Mouse (Mus musculus) common myeloid progenitor, adult 5-6 weeks (primary cell): ENCODE results near the gene Gcn1l1. TPM values are rescaled to one million over a fixed set of nuclear protein-coding genes. Genes with fewer than 3 reads are reported as not detected.

Source experiments
- ATAC-seq: replicated peaks from 2 replicates; pipeline ENCODE4 v1.8.0; 2016; ENCODE audit warnings: low read depth, mild to moderate bottlenecking, moderate TSS enrichment, inconsistent platforms; ENCODE audit not compliant: poor library complexity, severe bottlenecking
- total RNA-seq: library from RNA; stranded (forward); fragments of 200-1000, 187-1606 nt; gene quantifications from 2 replicates; pipeline ENCODE4 v1.2.3, GENCODE M21; 2017

The Gcn1l1 gene
- total RNA-seq, 1 experiment from 2014 or later, result 41.8 TPM

DNA sequence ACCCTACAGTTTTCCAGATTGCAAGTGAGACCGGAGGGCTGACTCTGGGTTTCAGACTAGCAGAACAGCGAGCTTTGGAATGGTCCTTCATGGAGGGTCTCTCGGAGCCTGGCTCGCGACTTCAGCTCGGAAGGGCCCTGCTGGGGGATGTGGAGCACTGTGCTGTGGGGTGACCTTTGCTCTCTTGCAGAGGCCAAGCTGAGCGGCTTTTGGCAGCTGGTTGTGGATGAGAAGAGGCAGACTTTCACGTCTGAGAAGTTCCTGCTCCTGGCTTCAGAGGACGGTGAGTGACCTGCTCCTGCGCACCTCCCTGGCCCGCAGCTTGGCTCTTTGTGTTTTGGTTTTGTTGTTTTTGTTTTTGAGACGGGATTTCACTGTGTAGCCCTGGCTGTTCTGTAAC lies 20.6 kb downstream of the Gcn1l1 start:
- no peak for ATAC-seq

GRCm38 (mm10) chr5:115586166-115586565 lies 21.1 kb downstream of the Gcn1l1 start:
- ATAC-seq, result no peak

GRCm38 (mm10) chr5:115586780-115587179 lies 21.7 kb downstream of the Gcn1l1 start:
- no peak for ATAC-seq

DNA sequence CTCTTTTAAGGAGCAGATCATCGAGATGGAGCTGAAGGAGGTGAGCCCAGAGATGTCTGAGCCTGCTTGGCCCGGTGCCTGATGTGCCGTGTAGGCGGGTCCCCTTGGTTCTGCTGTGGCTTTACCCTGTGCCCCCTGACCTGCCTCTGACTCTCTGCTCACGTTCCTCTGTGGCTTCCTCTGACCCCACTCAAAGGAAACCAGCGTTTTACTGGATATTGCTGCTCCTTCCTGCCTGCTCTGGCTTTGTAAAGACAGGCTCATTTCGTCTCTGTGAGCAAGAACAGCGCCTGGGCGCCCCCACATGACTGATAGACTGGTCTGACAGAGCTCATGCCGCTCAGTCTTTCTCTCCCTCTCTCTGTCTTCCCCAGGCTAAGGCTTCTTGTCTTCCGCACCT lies 26.0 kb downstream of the Gcn1l1 start:
- ATAC-seq, result peak; percentile 65

DNA sequence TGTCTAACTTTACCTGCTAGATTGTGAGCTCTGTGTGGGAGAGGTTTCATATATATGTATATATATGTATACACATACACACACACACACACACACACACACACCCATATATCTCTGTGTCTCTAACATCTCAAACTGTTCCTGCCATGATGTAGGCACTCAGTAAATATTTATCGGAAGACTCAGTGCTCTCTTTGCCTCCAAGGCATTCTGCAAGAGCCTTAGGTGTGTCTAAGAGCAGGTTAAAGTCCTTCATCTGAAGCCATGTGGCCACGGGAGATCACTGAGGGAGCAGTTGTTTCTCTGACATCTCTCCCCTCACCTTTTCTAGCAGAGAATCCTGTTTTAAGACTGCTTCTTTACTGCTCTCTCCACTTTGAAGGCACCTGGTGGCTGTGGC lies 26.5 kb downstream of the Gcn1l1 start:
- no peak for ATAC-seq

DNA sequence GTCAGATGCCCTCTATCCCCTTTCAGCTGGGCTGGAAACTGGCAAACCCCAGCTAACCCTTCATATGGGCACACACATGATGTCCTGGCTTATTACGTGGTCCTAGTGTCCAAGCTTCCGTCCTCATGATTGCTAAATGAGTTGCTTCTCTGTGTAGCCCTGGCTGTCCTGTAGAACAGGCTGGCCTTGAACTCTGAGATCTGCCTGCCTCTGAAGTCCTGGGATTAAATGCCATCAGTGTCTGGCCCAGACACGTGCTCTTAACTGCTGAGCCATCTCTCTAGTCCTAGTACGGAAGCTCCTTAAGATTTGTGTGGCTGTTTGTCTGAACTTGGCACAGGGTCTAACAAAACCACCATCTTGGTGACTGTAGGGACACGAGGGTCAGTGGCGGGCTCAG lies 38.5 kb downstream of the Gcn1l1 start:
- no peak for ATAC-seq

- ATAC-seq, result no peak
Measured at GRCm38 (mm10) chr5:115611566-115611965, 46.5 kb downstream of the Gcn1l1 start.

- ATAC-seq, result no peak
Measured at GRCm38 (mm10) chr5:115613332-115613731, 48.3 kb downstream of the Gcn1l1 start.

- peak; percentile 59 for ATAC-seq
Measured at GRCm38 (mm10) chr5:115614948-115615347, 49.9 kb downstream of the Gcn1l1 start.

- no peak for ATAC-seq
Measured at GRCm38 (mm10) chr5:115619690-115620089, 54.6 kb downstream of the Gcn1l1 start.

GRCm38 (mm10) chr5:115622686-115623085 lies 57.6 kb downstream of the Gcn1l1 start:
- no peak for ATAC-seq

DNA sequence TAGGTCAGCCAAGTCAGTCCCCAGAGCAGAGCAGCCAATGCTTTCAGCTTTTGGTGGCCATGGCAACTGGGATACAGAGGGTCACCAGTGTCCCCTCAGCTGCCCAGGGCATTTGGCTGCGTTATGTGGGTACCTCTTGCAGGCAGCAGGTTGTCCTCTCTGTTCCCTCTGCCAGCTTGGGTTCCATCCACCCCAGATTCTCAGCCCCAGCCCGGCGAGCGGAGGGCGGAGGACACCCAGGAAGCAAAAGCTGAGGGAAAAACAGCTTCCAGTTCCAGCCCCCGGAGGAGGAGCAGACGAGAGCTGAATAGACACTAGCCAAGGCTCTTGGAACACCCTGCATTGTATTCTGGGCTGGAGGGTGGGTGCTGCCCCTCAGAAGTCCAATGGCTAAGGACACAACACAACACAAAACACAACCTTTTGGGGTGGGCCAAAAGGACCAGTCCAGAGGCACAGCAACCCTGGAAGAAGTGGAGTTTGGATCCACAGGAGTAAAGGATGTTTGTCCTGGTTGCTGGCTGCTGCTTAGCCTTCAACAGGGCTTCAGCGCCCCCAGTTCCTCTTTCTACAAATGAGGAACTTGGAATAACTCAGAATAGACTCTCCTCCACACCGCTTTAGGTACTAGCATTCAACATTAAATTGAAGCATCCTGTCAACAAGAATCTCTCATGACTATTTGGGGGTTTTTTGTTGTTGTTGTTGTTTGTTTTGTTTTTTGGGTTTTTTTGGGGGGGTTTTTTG lies 58.8 kb downstream of the Gcn1l1 start:
- ATAC-seq, result peak; percentile 56

GRCm38 (mm10) chr5:115626237-115626886 lies 61.3 kb downstream of the Gcn1l1 start:
- no peak for ATAC-seq

- peak; percentile 71 for ATAC-seq
Measured at GRCm38 (mm10) chr5:115628083-115628482, 63.0 kb downstream of the Gcn1l1 start.

- no peak for ATAC-seq
Measured at GRCm38 (mm10) chr5:115629672-115630071, 64.6 kb downstream of the Gcn1l1 start.

- ATAC-seq, result no peak
Measured at GRCm38 (mm10) chr5:115630291-115630690, 65.2 kb downstream of the Gcn1l1 start.

DNA sequence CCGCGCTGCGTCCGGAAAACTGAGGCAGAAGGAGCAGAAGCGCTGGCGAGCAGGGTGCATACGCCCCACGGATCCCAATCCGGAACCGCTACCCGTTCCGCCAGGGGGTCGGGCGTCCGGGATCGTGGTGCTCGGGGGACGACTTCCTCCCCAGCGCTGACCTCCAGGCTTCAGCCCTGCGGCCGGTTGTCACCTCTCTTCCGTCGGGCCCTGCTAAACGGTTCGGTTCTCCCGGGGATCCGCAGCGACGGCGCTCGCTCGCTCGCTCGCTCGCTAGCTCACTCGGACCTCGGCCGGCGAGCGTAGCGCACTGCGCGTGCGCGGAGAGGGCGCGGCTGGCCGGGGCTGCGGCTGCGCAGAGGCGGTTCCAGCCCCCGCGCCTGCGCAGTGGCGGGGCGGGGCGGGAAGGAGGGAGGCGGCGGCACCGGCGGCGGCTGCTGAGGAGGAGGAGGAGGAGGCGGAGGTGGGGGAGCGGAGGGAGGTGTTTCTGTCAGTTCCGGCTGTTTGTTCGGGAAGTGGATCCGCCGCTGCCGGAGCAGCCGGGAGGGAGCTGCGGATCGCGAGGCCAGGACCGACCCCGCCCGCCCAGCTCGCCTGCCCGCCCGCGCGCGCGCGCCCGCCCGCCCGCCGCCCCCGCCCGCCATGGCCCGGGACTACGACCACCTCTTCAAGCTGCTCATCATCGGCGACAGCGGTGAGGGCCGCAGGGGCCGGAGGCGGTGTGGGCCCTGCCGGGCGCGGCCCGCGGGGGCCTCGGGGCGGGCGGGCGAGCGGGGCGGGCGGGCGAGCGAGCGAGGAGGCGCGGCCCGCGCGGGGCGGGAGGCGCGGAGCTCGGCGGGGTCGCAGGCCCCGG lies 66.7 kb downstream of the Gcn1l1 start, which contains the start of gene Rab35:
Gene Rab35 (plus strand): TSS at position 404 of the 853 bp plus-strand sequence.
- ATAC-seq, result peak; percentile 66

DNA sequence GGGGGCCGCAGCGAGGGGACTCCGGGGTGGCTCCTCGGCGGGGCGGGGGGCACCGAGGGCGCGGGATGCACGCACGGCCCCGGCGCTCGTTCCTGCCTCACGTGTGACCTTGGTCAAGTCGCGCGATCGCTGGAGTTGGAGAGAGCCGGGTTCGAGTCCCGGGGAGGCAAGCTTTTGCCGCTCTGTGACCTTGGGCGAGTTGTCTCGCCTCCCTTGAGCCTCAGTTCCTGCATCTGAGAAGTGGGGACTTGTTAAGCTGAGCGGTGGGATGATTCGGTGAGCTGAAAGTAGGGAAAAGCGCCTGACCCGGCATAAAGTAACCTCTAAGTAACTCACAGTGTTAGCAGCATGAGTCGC lies 67.3 kb downstream of the Gcn1l1 start:
- no peak for ATAC-seq

GRCm38 (mm10) chr5:115633060-115633459 lies 68.0 kb downstream of the Gcn1l1 start:
- ATAC-seq, result no peak

GRCm38 (mm10) chr5:115634046-115634445 lies 69.0 kb downstream of the Gcn1l1 start:
- no peak for ATAC-seq

GRCm38 (mm10) chr5:115635536-115635935 lies 70.5 kb downstream of the Gcn1l1 start:
- peak; percentile 72 for ATAC-seq
